Mouse (Mus musculus) intestine, postnatal 0 days (tissue): ENCODE data around the gene Dip2c. TPM values are rescaled to one million over a fixed set of nuclear protein-coding genes. Genes with fewer than 3 reads are reported as not detected.
A peak's percentile ranks its signal among the peaks of the same experiment; 100 is the strongest.

Experiments used
- ATAC-seq: fragments of 200-750 bp; cut with Nextera tagmentation; 2 replicates; pipeline ENCODE4 v1.8.0; 2017; ENCODE audit warnings: mild to moderate bottlenecking, moderate TSS enrichment, moderate library complexity
- H3K27ac ChIP-seq: fragments of 300-500 bp; sonication (generic); 2 replicates; pipeline ENCODE4 v1.5.1; 2014; ENCODE audit warnings: mild to moderate bottlenecking, low read depth, low read length, moderate library complexity
- H3K27me3 ChIP-seq: fragments of 300-500 bp; sonication (generic); replicated peaks from 2 replicates; pipeline ENCODE4 v1.6.1; 2014; ENCODE audit warnings: low read length, mixed read lengths; ENCODE audit not compliant: control insufficient read depth, insufficient read depth
- H3K36me3 ChIP-seq: fragments of 300-500 bp; sonication (generic); 2 replicates; pipeline ENCODE4 v1.6.1; 2014; ENCODE audit warnings: mild to moderate bottlenecking, moderate library complexity; ENCODE audit not compliant: control insufficient read depth, insufficient read depth
- H3K4me1 ChIP-seq: fragments of 300-500 bp; sonication (generic); replicated peaks from 2 replicates; pipeline ENCODE4 v1.6.1; 2014; ENCODE audit warnings: antibody characterized with exemption, low read length, mixed read lengths; ENCODE audit not compliant: control insufficient read depth, insufficient read depth
- H3K4me2 ChIP-seq: fragments of 300-500 bp; sonication (generic); replicated peaks from 2 replicates; pipeline ENCODE4 v1.6.1; 2014; ENCODE audit warnings: low read depth, mild to moderate bottlenecking, moderate library complexity
- H3K4me3 ChIP-seq: fragments of 300-500 bp; sonication (generic); 2 replicates; pipeline ENCODE4 v1.5.1; 2014; ENCODE audit warnings: low read depth, low read length
- H3K9ac ChIP-seq: fragments of 300-500 bp; sonication (generic); 2 replicates; pipeline ENCODE4 v1.6.1; 2014; ENCODE audit warnings: mild to moderate bottlenecking, low read depth, low read length
- H3K9me3 ChIP-seq: fragments of 300-500 bp; sonication (generic); 2 replicates; pipeline ENCODE4 v1.6.1; 2016; ENCODE audit warnings: mixed run types; ENCODE audit not compliant: control insufficient read depth
- CTCF ChIP-seq: sonication (generic); IDR thresholded peaks from 2 replicates; pipeline ENCODE4 v1.5.1; 2016; ENCODE audit warnings: low read depth, mild to moderate bottlenecking, control low read depth, antibody characterized with exemption, moderate library complexity
- WGBS: fragments of 180-500 bp; shearing (Covaris S2); extraction: QIAGEN DNeasy Blood & Tissue Kit; methylation state at CpG from one replicate; pipeline ENCODE4 v1.1.7; 2014; 5-methylcytosine and 5-hydroxymethylcytosine counted together
- polyA plus RNA-seq: library from polyadenylated mRNA; unstranded; fragments of >200 nt; fragmentation: Nextera tagmentation; extraction: Ambion mirVana; gene quantifications from 2 replicates; pipeline ENCODE4 v1.2.1, GENCODE M21; 2015

Gene Dip2c
- polyA plus RNA-seq, 1 experiment from 2014 or later = 2.7 TPM

- no peaks in the 10 kb centered on the region for H3K9me3 ChIP-seq
- no peak overlapping the region for H3K27ac ChIP-seq
- no peak overlapping the region for H3K4me2 ChIP-seq
- no peaks in the 10 kb centered on the region for H3K4me1 ChIP-seq
- WGBS = 77% methylated on average over 5 of the region's 5 CpGs
- no peak overlapping the region for H3K4me3 ChIP-seq
- no peaks in the 10 kb centered on the region for H3K36me3 ChIP-seq
- no peak for TF ChIP-seq CTCF
- no peak overlapping the region for H3K9ac ChIP-seq
- no peak for ATAC-seq
- no peaks in the 10 kb centered on the region for H3K27me3 ChIP-seq
Observed at GRCm38 (mm10) chr13:9265516-9265915, 10.8 kb upstream of the Dip2c start.

GRCm38 (mm10) chr13:9276856-9277620 is 710 bp downstream of the Dip2c start:
- H3K27ac ChIP-seq = peak overlapping the region; percentile 93
- TF ChIP-seq CTCF = no peak
- H3K9ac ChIP-seq = peak overlapping the region; percentile 92
- peak; percentile 64 for ATAC-seq
- under 1% methylated on average over 61 of the region's 75 CpGs for WGBS
- H3K27me3 ChIP-seq = no peaks in the 10 kb centered on the region
- H3K4me1 ChIP-seq = no peaks in the 10 kb centered on the region
- H3K4me3 ChIP-seq = peak overlapping the region; percentile 96
- no peaks in the 10 kb centered on the region for H3K9me3 ChIP-seq
- H3K36me3 ChIP-seq = no peaks in the 10 kb centered on the region
- H3K4me2 ChIP-seq = peak overlapping the region; percentile 91

GRCm38 (mm10) chr13:9277621-9277960 is 1.3 kb downstream of the Dip2c start:
- Histone ChIP-seq H3K9me3 (no peaks in the 10 kb centered on the region), H3K4me2 (peak overlapping the region; percentile 91), H3K9ac (peak overlapping the region; percentile 92), H3K27ac (no peak overlapping the region), H3K27me3 (no peaks in the 10 kb centered on the region), H3K4me1 (no peaks in the 10 kb centered on the region), H3K36me3 (no peaks in the 10 kb centered on the region), H3K4me3 (peak overlapping the region; percentile 96)
- ATAC-seq = no peak
- WGBS = 7% methylated on average over 15 of the region's 15 CpGs
- no peak for TF ChIP-seq CTCF

- Histone ChIP-seq H3K4me2 (no peak overlapping the region), H3K9ac (no peak overlapping the region), H3K27ac (no peak overlapping the region), H3K9me3 (no peaks in the 10 kb centered on the region), H3K4me3 (no peak overlapping the region), H3K27me3 (no peaks in the 10 kb centered on the region), H3K36me3 (no peaks in the 10 kb centered on the region), H3K4me1 (no peaks in the 10 kb centered on the region)
- no peak for ATAC-seq
- no peak for TF ChIP-seq CTCF
- 92% methylated on average over 5 of the region's 5 CpGs for WGBS
Observed at GRCm38 (mm10) chr13:9278636-9279035, 2.3 kb downstream of the Dip2c start.

- 85% methylated on average over 13 of the region's 13 CpGs for WGBS
- Histone ChIP-seq H3K4me3 (no peak overlapping the region), H3K4me1 (no peaks in the 10 kb centered on the region), H3K36me3 (no peaks in the 10 kb centered on the region), H3K9ac (no peak overlapping the region), H3K4me2 (no peak overlapping the region), H3K27ac (no peak overlapping the region), H3K9me3 (no peaks in the 10 kb centered on the region), H3K27me3 (no peaks in the 10 kb centered on the region)
- ATAC-seq = no peak
- TF ChIP-seq CTCF = no peak
Observed at GRCm38 (mm10) chr13:9283050-9283449, 6.7 kb downstream of the Dip2c start.

- ATAC-seq = no peak
Observed at GRCm38 (mm10) chr13:9289916-9290315, 13.6 kb downstream of the Dip2c start.

GRCm38 (mm10) chr13:9296285-9296684 is 20.0 kb downstream of the Dip2c start:
- ATAC-seq = no peak
- Histone ChIP-seq H3K4me3 (no peak overlapping the region), H3K27ac (no peak overlapping the region), H3K27me3 (no peaks in the 10 kb centered on the region), H3K36me3 (no peaks in the 10 kb centered on the region), H3K4me1 (no peaks in the 10 kb centered on the region), H3K9ac (no peak overlapping the region), H3K4me2 (no peak overlapping the region), H3K9me3 (no peaks in the 10 kb centered on the region)
- TF ChIP-seq CTCF = no peak
- WGBS = 54% methylated on average over 6 of the region's 6 CpGs

More at GRCm38 (mm10) chr13:9289916-9290315, 13.6 kb downstream of the Dip2c start:
- H3K36me3 ChIP-seq = no peaks in the 10 kb centered on the region
- no peak overlapping the region for H3K27ac ChIP-seq
- H3K4me2 ChIP-seq = no peak overlapping the region
- H3K9me3 ChIP-seq = no peaks in the 10 kb centered on the region
- no peak overlapping the region for H3K9ac ChIP-seq
- no peak overlapping the region for H3K4me3 ChIP-seq
- no peaks in the 10 kb centered on the region for H3K27me3 ChIP-seq
- no peaks in the 10 kb centered on the region for H3K4me1 ChIP-seq
- no peak for TF ChIP-seq CTCF
- 57% methylated on average over 2 of the region's 2 CpGs for WGBS
